Mouse (Mus musculus): Measurements from ENCODE around the gene Adam15. TPM values are rescaled to one million over a fixed set of nuclear protein-coding genes. Genes with fewer than 3 reads are reported as not detected.

Gene Adam15
- polyA plus RNA-seq, 1 experiment from 2014 or later: 9.1 TPM

DNA sequence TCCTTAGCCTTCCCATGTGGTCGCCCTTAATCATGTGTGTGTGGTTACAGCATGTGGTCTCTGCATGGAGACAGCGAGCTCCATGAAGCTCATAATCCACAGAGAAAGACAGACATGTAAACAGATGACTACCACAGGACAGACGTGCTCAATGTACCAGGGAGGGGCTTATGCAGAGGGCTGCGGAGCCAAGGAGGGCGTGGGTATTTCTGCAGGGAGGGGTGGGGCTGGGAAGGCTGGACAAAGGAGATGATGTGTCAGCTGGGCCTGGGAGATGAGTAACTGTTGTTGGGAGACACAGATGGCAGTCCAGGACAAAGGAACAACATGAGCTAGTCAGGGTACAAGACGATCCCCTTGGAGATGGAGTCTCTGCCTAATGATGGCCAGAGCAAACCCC, 9.8 kb upstream of the Adam15 start:
- 73% methylated on average over 6 of the region's 6 CpGs for WGBS (ENCODE audit: insufficient replicate concordance)
- no peaks in the 10 kb centered on the region for H3K36me3 ChIP-seq (replicated peaks; ENCODE audit: insufficient read depth, low read length)
- H3K4me3 ChIP-seq (ENCODE audit: low read depth, low read length): no peak overlapping the region
- DNase-seq (no peak), ATAC-seq (no peak)
- no peaks in the 10 kb centered on the region for H3K4me1 ChIP-seq (ENCODE audit: insufficient read depth)
- no peak overlapping the region for H3K4me2 ChIP-seq (ENCODE audit: low read depth, low read length)
- no peak overlapping the region for H3K27ac ChIP-seq (ENCODE audit: low read depth)
- TF ChIP-seq EP300 (IDR thresholded peaks at IDR 0.05; ENCODE audit: low read depth) (no peak), CTCF (IDR thresholded peaks at IDR 0.05; ENCODE audit: low read depth) (no peak)
- H3K9me3 ChIP-seq (ENCODE audit: low read length): no peaks in the 10 kb centered on the region
- H3K9ac ChIP-seq (replicated peaks): no peak overlapping the region
- H3K27me3 ChIP-seq (ENCODE audit: insufficient read depth, low read length): no peaks in the 10 kb centered on the region

DNA sequence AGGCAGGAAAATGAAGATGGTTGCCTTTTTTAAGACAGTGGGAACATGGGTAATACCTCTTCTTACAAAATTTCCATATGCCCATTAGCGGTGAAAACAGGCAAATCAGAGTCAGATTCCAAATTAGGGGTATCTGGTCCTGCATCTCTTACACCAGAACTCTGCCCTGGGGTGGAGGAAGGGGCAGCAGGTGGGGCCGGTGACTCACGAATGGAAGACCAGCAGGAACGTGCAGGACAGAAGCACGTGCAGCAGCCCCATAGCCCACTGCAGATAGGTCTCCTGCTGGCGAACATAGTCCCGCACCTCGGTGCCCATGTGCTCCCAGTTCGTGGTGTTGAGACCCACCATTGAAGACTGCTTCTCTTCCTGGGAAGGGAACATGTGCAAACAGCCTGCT, 6.2 kb upstream of the Adam15 start:
- no peaks in the 10 kb centered on the region for H3K4me1 ChIP-seq (ENCODE audit: insufficient read depth)
- DNase-seq (no peak), ATAC-seq (no peak)
- no peak overlapping the region for H3K27ac ChIP-seq (ENCODE audit: low read depth)
- no peaks in the 10 kb centered on the region for H3K36me3 ChIP-seq (replicated peaks; ENCODE audit: insufficient read depth, low read length)
- no peak overlapping the region for H3K4me2 ChIP-seq (ENCODE audit: low read depth, low read length)
- no peak for TF ChIP-seq CTCF (IDR thresholded peaks at IDR 0.05; ENCODE audit: low read depth)
- no peak for TF ChIP-seq EP300 (IDR thresholded peaks at IDR 0.05; ENCODE audit: low read depth)
- H3K27me3 ChIP-seq (ENCODE audit: insufficient read depth, low read length): peaks cover 5% of the 10 kb centered on the region; the same call in 1 of the 2 replicates
- H3K9me3 ChIP-seq (ENCODE audit: low read length): no peaks in the 10 kb centered on the region
- no peak overlapping the region for H3K9ac ChIP-seq (replicated peaks)
- H3K4me3 ChIP-seq (ENCODE audit: low read depth, low read length): no peak overlapping the region
- WGBS (ENCODE audit: insufficient replicate concordance): 55% methylated on average over 9 of the region's 9 CpGs

DNA sequence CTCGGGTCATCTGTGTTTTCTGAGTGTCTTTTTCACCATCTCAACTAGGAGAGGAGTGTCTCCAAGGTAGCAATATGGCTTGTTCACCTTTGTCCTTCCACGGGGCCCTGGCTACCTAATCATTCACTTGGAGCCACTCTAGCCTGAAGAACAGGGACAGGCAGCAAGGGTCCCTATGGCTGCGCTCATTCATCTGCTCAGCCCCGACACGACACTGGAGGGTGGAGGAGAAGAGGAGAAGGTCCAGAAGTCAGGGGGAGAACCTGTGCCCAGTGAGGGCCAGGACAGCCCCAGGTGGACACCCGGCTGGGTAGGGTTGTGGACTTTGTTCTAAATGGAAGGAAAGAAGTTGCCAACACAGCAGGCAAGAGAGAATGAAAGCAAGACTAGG, 5.7 kb upstream of the Adam15 start:
- TF ChIP-seq CTCF (IDR thresholded peaks at IDR 0.05; ENCODE audit: low read depth) (no peak), EP300 (IDR thresholded peaks at IDR 0.05; ENCODE audit: low read depth) (no peak)
- Histone ChIP-seq H3K4me1 (ENCODE audit: insufficient read depth) (no peaks in the 10 kb centered on the region), H3K27me3 (ENCODE audit: insufficient read depth, low read length) (peaks cover 9% of the 10 kb centered on the region; the same call in 1 of the 2 replicates), H3K27ac (ENCODE audit: low read depth) (no peak overlapping the region), H3K9me3 (ENCODE audit: low read length) (no peaks in the 10 kb centered on the region), H3K36me3 (replicated peaks; ENCODE audit: insufficient read depth, low read length) (no peaks in the 10 kb centered on the region), H3K4me2 (ENCODE audit: low read depth, low read length) (no peak overlapping the region), H3K4me3 (ENCODE audit: low read depth, low read length) (no peak overlapping the region), H3K9ac (replicated peaks) (no peak overlapping the region)
- ATAC-seq (0 out of 2 replicates have a peak, but pooled peaks have one; percentile 1), DNase-seq (no peak)
- 60% methylated on average over 6 of the region's 6 CpGs for WGBS (ENCODE audit: insufficient replicate concordance)

DNA sequence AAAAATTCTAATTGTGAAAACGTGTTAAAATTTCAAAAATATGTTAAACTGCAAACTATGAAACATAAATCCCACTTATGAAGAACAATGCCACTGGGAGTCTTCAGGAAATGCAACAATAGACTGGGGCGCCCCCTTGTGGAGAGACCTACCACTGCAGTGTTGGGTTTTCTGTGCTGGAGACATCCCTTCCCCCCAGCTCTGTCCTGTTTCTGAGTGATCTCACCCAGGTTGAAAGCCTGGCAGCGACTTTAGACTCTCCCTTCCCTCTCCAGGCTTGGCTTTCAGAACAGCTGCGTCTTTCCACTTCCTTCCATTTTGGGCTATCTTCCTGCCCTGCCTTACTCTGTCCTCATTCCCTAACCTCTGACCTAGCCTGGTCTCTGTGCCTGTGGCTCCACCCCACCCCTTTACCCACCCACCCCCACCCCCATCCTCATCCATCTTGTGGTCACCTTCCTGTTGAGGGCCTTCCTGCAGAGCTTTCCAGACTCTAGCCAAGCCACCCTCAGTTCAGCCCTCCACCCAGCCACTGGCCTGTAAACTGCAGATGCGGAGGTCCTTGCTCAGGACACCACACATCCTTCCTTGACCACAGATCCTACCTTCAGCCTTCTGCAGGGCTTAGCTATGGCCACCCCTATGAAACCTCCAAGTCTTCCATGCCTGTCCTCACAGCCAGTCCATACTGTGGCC, 5.2 kb upstream of the Adam15 start:
- peaks cover 4% of the 10 kb centered on the region for H3K4me1 ChIP-seq (ENCODE audit: insufficient read depth)
- TF ChIP-seq EP300 (IDR thresholded peaks at IDR 0.05; ENCODE audit: low read depth) (no peak), CTCF (IDR thresholded peaks at IDR 0.05; ENCODE audit: low read depth) (peak; percentile 90)
- no peak overlapping the region for H3K27ac ChIP-seq (ENCODE audit: low read depth)
- no peaks in the 10 kb centered on the region for H3K36me3 ChIP-seq (replicated peaks; ENCODE audit: insufficient read depth, low read length)
- no peaks in the 10 kb centered on the region for H3K9me3 ChIP-seq (ENCODE audit: low read length)
- H3K4me2 ChIP-seq (ENCODE audit: low read depth, low read length): no peak overlapping the region
- DNase-seq (peak; percentile 87), ATAC-seq (peak; percentile 73)
- no peak overlapping the region for H3K4me3 ChIP-seq (ENCODE audit: low read depth, low read length)
- peaks cover 14% of the 10 kb centered on the region; the same call in 1 of the 2 replicates for H3K27me3 ChIP-seq (ENCODE audit: insufficient read depth, low read length)
- H3K9ac ChIP-seq (replicated peaks): no peak overlapping the region
- whole genome bisulfite sequencing (ENCODE audit: insufficient replicate concordance): 19% methylated on average over 5 of the region's 5 CpGs

DNA sequence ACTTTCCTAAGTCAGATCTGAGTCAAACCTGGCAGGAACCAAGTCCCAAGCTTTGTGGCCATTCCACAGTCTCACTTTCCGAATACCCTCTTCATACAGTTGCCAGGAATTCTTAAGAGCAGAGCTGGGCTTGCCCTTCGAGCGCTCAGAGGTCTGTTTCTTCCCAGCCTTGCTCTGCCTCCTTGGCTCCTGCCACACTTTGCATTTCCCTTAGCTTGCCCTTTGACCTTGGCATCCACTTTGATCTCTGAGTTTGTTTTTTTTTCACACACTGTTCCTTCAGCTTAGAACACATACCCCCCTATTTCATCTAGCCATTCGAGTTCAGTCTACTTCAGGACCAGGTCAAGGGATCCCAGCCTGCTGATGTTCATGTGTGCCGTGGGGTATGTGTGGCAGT, 1.5 kb upstream of the Adam15 start:
- H3K4me1 ChIP-seq (ENCODE audit: insufficient read depth): peaks cover 14% of the 10 kb centered on the region
- no peak for TF ChIP-seq EP300 (IDR thresholded peaks at IDR 0.05; ENCODE audit: low read depth)
- TF ChIP-seq CTCF (IDR thresholded peaks at IDR 0.05; ENCODE audit: low read depth): no peak
- no peaks in the 10 kb centered on the region for H3K36me3 ChIP-seq (replicated peaks; ENCODE audit: insufficient read depth, low read length)
- WGBS (ENCODE audit: insufficient replicate concordance): 67% methylated on average over 5 of the region's 5 CpGs
- H3K27me3 ChIP-seq (ENCODE audit: insufficient read depth, low read length): peaks cover 28% of the 10 kb centered on the region
- H3K4me3 ChIP-seq (ENCODE audit: low read depth, low read length): no peak overlapping the region
- H3K9me3 ChIP-seq (ENCODE audit: low read length): no peaks in the 10 kb centered on the region
- no peak overlapping the region for H3K9ac ChIP-seq (replicated peaks)
- no peak overlapping the region for H3K4me2 ChIP-seq (ENCODE audit: low read depth, low read length)
- H3K27ac ChIP-seq (ENCODE audit: low read depth): no peak overlapping the region
- DNase-seq (no peak), ATAC-seq (no peak)

DNA sequence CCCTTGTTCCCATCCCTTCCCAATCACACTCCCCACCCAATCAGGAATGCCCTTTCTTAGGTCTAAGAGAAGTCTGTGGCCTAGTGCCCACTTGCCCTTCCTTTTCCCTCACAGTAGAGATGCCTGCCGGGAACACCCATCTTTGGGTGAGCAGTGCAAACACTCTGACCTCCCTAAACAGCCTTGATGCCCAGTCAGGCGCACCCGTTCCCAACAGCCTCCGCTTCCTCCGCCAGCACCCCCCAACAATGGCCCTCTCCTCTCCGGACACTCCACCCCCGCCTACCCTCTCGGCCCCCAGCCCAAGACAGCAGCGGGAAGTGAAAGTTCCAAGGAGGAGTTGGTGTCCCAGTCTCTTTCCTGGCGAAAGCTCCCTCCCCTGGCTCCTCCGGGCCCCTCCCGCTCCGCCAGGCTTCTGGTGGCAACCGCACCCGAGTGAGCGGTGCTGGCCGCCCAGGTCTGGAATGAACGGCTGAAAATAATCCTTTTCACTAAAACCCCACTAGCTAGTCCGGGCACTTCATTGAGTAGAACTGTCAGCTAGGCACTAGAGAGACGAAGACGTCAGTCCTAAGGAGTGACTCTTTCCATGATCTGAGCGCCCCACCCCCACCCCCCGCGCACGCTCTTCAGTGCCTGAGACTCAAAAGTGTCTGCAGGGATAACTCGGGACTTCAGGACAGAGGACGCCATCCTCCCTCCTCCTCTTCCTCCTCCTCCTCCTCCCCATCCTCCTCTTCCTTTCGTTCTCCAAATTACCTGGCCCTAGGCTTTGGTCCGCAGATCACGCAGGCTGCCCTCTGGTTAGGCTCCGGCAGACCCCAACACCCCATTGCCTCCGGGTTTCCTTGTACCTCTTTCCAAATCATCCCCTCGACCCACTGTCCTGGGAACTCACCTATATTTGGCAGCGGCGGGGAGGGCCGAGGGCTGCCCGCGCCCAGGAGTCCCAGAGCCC, 606 bp downstream of the Adam15 start:
- H3K9ac ChIP-seq (replicated peaks): peak overlapping the region; percentile 50
- DNase-seq (peak; percentile 34), ATAC-seq (peak; percentile 14; the same call in 1 of the 2 replicates)
- WGBS (ENCODE audit: insufficient replicate concordance): 4% methylated on average over 38 of the region's 38 CpGs
- peak overlapping the region; percentile 90 for H3K4me2 ChIP-seq (ENCODE audit: low read depth, low read length)
- no peak for TF ChIP-seq EP300 (IDR thresholded peaks at IDR 0.05; ENCODE audit: low read depth)
- no peaks in the 10 kb centered on the region for H3K9me3 ChIP-seq (ENCODE audit: low read length)
- H3K36me3 ChIP-seq (replicated peaks; ENCODE audit: insufficient read depth, low read length): no peaks in the 10 kb centered on the region
- H3K4me1 ChIP-seq (ENCODE audit: insufficient read depth): peaks cover 14% of the 10 kb centered on the region
- H3K27ac ChIP-seq (ENCODE audit: low read depth): peak overlapping the region; percentile 34; the same call in 1 of the 2 replicates
- H3K4me3 ChIP-seq (ENCODE audit: low read depth, low read length): peak overlapping the region; percentile 64
- peaks cover 28% of the 10 kb centered on the region for H3K27me3 ChIP-seq (ENCODE audit: insufficient read depth, low read length)

Data from liver, postnatal 0 days (tissue).